Comparison of ENCODE assay signal across 11 mouse cellular contexts in the genomic region with DNA sequence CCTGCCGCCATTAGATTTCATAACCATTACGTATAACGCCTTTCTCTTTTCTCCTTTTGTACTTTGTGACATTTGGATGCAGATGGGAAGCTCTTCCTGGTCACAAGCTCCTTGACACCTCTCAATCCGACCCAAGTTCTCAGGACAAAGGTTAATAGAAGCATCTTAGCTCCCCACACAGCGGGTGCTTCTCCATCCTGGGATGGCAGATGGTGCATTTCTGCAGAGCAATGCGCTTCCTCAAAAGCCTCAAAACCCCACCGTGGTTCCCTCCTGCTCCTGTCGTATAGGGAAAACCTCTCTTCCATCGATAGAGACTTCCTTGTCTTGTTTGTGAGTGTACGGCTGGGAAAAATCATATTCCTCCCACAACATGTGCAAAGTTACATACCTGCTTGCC. TPM values are rescaled to one million over a fixed set of nuclear protein-coding genes. Genes with fewer than 3 reads are reported as not detected.
DNase-seq lines count a peak whose midpoint lies in the region; ATAC-seq and TF ChIP-seq lines count a peak whose summit lies in the region.
"Had no signal": no experiment of that assay in that cellular context is flagged by ENCODE, and none has a peak within 500 bp of the region (broad histone marks: within the 10 kb centered on the region; RNA-seq: fewer than 3 reads in every experiment).

No protein-coding gene starts in this region.

- H3K9me3 ChIP-seq in kidney, embryonic 14.5 days (ENCODE audit: control insufficient read depth, low read length): no peaks in the 10 kb centered on the region
- H3K9me3 ChIP-seq in embryonic facial prominence, embryonic 11.5 days (replicated peaks; ENCODE audit: control insufficient read depth, low read length): no peaks in the 10 kb centered on the region
- H3K9me3 ChIP-seq in hindbrain, postnatal 0 days (ENCODE audit: low read length): no peaks in the 10 kb centered on the region
- no peaks in the 10 kb centered on the region for H3K9me3 ChIP-seq in midbrain, embryonic 16.5 days (replicated peaks; ENCODE audit: control insufficient read depth, low read length, poor library complexity, severe bottlenecking)

- H3K4me2 ChIP-seq in kidney, embryonic 14.5 days (replicated peaks; ENCODE audit: low read depth, low read length): peak overlapping the region; percentile 70
- peak overlapping the region; percentile 30; the same call in 1 of the 2 replicates for H3K4me2 ChIP-seq in embryonic facial prominence, embryonic 11.5 days (ENCODE audit: low read depth, low read length)
- H3K4me2 ChIP-seq in hindbrain, postnatal 0 days (ENCODE audit: low read depth, low read length): peak overlapping the region; percentile 81
- peak overlapping the region; percentile 71 for H3K4me2 ChIP-seq in midbrain, embryonic 16.5 days (ENCODE audit: low read length)

- no peak overlapping the region for H3K27ac ChIP-seq in kidney, embryonic 14.5 days (ENCODE audit: low read depth, low read length)
- H3K27ac ChIP-seq in embryonic facial prominence, embryonic 11.5 days (replicated peaks; ENCODE audit: low read depth, low read length): no peak overlapping the region
- no peak overlapping the region for H3K27ac ChIP-seq in hindbrain, postnatal 0 days
- no peak overlapping the region for H3K27ac ChIP-seq in midbrain, embryonic 16.5 days (ENCODE audit: low read length)

- H3K4me1 ChIP-seq in kidney, embryonic 14.5 days (ENCODE audit: control insufficient read depth, insufficient read depth, low read length): peaks cover 26% of the 10 kb centered on the region
- H3K4me1 ChIP-seq in embryonic facial prominence, embryonic 11.5 days (ENCODE audit: control insufficient read depth, insufficient read depth, low read length): no peaks in the 10 kb centered on the region
- H3K4me1 ChIP-seq in hindbrain, postnatal 0 days (ENCODE audit: insufficient read depth, low read length): peaks cover 15% of the 10 kb centered on the region
- peaks cover 19% of the 10 kb centered on the region for H3K4me1 ChIP-seq in midbrain, embryonic 16.5 days (ENCODE audit: control insufficient read depth, insufficient read depth, low read length)

- no peak for ATAC-seq in kidney, embryonic 14.5 days (ENCODE audit: low FRiP score, low TSS enrichment)
- ATAC-seq in embryonic facial prominence, embryonic 11.5 days (replicated peaks; ENCODE audit: insufficient number of reproducible peaks, low FRiP score, low TSS enrichment, low read depth): no peak
- no peak for ATAC-seq in hindbrain, postnatal 0 days
- ATAC-seq in midbrain, embryonic 16.5 days: no peak
- ATAC-seq in megakaryocyte-erythroid progenitor cell, adult 5-6 weeks (replicated peaks; ENCODE audit: low FRiP score, low TSS enrichment, poor library complexity, severe bottlenecking): no peak

- no peak for TF ChIP-seq CTCF in hindbrain, postnatal 0 days (IDR thresholded peaks at IDR 0.05; ENCODE audit: low read depth)

- peak overlapping the region; percentile 99 for H3K4me3 ChIP-seq in kidney, embryonic 14.5 days (ENCODE audit: low read length)
- H3K4me3 ChIP-seq in embryonic facial prominence, embryonic 11.5 days (ENCODE audit: low read depth, low read length): peak overlapping the region; percentile 96; the same call in 1 of the 2 replicates
- peak overlapping the region; percentile 77; the same call in 1 of the 2 replicates for H3K4me3 ChIP-seq in hindbrain, postnatal 0 days (ENCODE audit: low read length)
- no peak overlapping the region for H3K4me3 ChIP-seq in midbrain, embryonic 16.5 days (ENCODE audit: low read depth, low read length)

- WGBS in kidney, embryonic 14.5 days: 39% methylated on average over 10 of the region's 10 CpGs
- WGBS in embryonic facial prominence, embryonic 11.5 days: 35% methylated on average over 10 of the region's 10 CpGs
- 23% methylated on average over 10 of the region's 10 CpGs for whole genome bisulfite sequencing in hindbrain, postnatal 0 days
- WGBS in midbrain, embryonic 16.5 days: 25% methylated on average over 10 of the region's 10 CpGs

- no peaks in the 10 kb centered on the region for H3K27me3 ChIP-seq in kidney, embryonic 14.5 days (ENCODE audit: control insufficient read depth, insufficient read depth, low read length)
- no peaks in the 10 kb centered on the region for H3K27me3 ChIP-seq in embryonic facial prominence, embryonic 11.5 days (ENCODE audit: control insufficient read depth, insufficient read depth, low read length)
- H3K27me3 ChIP-seq in hindbrain, postnatal 0 days (ENCODE audit: insufficient read depth, low read length): no peaks in the 10 kb centered on the region
- H3K27me3 ChIP-seq in midbrain, embryonic 16.5 days (ENCODE audit: control insufficient read depth, insufficient read depth, low read depth, low read length): no peaks in the 10 kb centered on the region

- peaks cover 1% of the 10 kb centered on the region for H3K36me3 ChIP-seq in kidney, embryonic 14.5 days (ENCODE audit: control insufficient read depth, insufficient read depth, low read length)
- no peaks in the 10 kb centered on the region for H3K36me3 ChIP-seq in embryonic facial prominence, embryonic 11.5 days (replicated peaks; ENCODE audit: control insufficient read depth, insufficient read depth, low read depth, low read length)
- no peaks in the 10 kb centered on the region for H3K36me3 ChIP-seq in hindbrain, postnatal 0 days (ENCODE audit: insufficient read depth, low read length)
- H3K36me3 ChIP-seq in midbrain, embryonic 16.5 days (ENCODE audit: control insufficient read depth, insufficient read depth, low read length): no peaks in the 10 kb centered on the region; the same call in 1 of the 2 replicates

- no peak for DNase-seq in kidney, adult 8-10 months
- DNase-seq in embryonic facial prominence, embryonic 11.5 days (ENCODE audit: low spot score): no peak
- DNase-seq in hindbrain, postnatal 0 days (ENCODE audit: low spot score): no peak
- no peak for DNase-seq in urinary bladder, postnatal 25 days (ENCODE audit: low spot score)
- DNase-seq in gastrocnemius, adult 18-20 months (ENCODE audit: low spot score): no peak
- DNase-seq: embryo, embryonic 11 days had no signal

- H3K9ac ChIP-seq in kidney, embryonic 14.5 days (ENCODE audit: low read depth, low read length): peak overlapping the region; percentile 97; the same call in 1 of the 2 replicates
- H3K9ac ChIP-seq in embryonic facial prominence, embryonic 11.5 days (replicated peaks; ENCODE audit: low read length): no peak overlapping the region
- 0 out of 2 replicates have a peak overlapping the region, but pooled peaks have one; percentile 3 for H3K9ac ChIP-seq in hindbrain, postnatal 0 days (replicated peaks; ENCODE audit: low read length)
- 0 out of 2 replicates have a peak overlapping the region, but pooled peaks have one; percentile 17 for H3K9ac ChIP-seq in midbrain, embryonic 16.5 days (ENCODE audit: low read depth, low read length)

RNA-seq across cellular contexts. Expression of a gene that starts 1.8 kb away (rescaled TPM):
- polyA plus RNA-seq in kidney, embryonic 14.5 days (2014; fragmentation: Nextera tagmentation; extraction: Ambion mirVana): 66.0 and 86.2 TPM in 2 replicates
- polyA plus RNA-seq in embryonic facial prominence, embryonic 11.5 days (2014; fragmentation: Nextera tagmentation; extraction: Ambion mirVana): 95.2 and 107 TPM in 2 replicates
- total RNA-seq in hindbrain, postnatal 0 days (2014; rRNA removed): 73.7 and 74.1 TPM in 2 replicates
- polyA plus RNA-seq in hindbrain, postnatal 0 days (2015; fragmentation: Nextera tagmentation; extraction: Ambion mirVana): 117 and 124 TPM in 2 replicates
- polyA plus RNA-seq in midbrain, embryonic 16.5 days (2015; fragmentation: Nextera tagmentation; extraction: Ambion mirVana): 103 and 117 TPM in 2 replicates
- total RNA-seq in gastrocnemius, adult 18-20 months (2021): 10 to 100 TPM; 33.8 to 35.5 TPM
- 63.8 and 87.8 TPM in 2 replicates for total RNA-seq in megakaryocyte-erythroid progenitor cell, adult 5-6 weeks (2014; fragmentation: Nextera tagmentation)
- 70.9 and 73.3 TPM in 2 replicates for total RNA-seq in megakaryocyte-erythroid progenitor cell, adult 5-6 weeks (2017)

RNA-seq across cellular contexts. Expression of a gene that starts 1.9 kb away (rescaled TPM):
- polyA plus RNA-seq in kidney, embryonic 14.5 days (2014; fragmentation: Nextera tagmentation; extraction: Ambion mirVana): 77.1 and 97.6 TPM in 2 replicates
- 71.4 and 74.0 TPM in 2 replicates for polyA plus RNA-seq in embryonic facial prominence, embryonic 11.5 days (2014; fragmentation: Nextera tagmentation; extraction: Ambion mirVana)
- total RNA-seq in hindbrain, postnatal 0 days (2014; rRNA removed): 7.6 and 8.2 TPM in 2 replicates
- 13.3 and 15.8 TPM in 2 replicates for polyA plus RNA-seq in hindbrain, postnatal 0 days (2015; fragmentation: Nextera tagmentation; extraction: Ambion mirVana)
- polyA plus RNA-seq in midbrain, embryonic 16.5 days (2015; fragmentation: Nextera tagmentation; extraction: Ambion mirVana): 9.3 and 11.8 TPM in 2 replicates
- under 1 TPM; 0.84 to 0.95 TPM for total RNA-seq in gastrocnemius, adult 18-20 months (2021)
- total RNA-seq in megakaryocyte-erythroid progenitor cell, adult 5-6 weeks (2014; fragmentation: Nextera tagmentation): 80.4 and 93.7 TPM in 2 replicates
- 82.5 and 90.6 TPM in 2 replicates for total RNA-seq in megakaryocyte-erythroid progenitor cell, adult 5-6 weeks (2017)

RNA-seq across cellular contexts. Expression of a gene that starts 50.0 kb away (rescaled TPM):
- polyA plus RNA-seq in kidney, embryonic 14.5 days (2014; fragmentation: Nextera tagmentation; extraction: Ambion mirVana): 2.6 and 2.9 TPM in 2 replicates
- 2.5 TPM in 1 of 2 replicates, not detected in the other for polyA plus RNA-seq in embryonic facial prominence, embryonic 11.5 days (2014; fragmentation: Nextera tagmentation; extraction: Ambion mirVana)
- total RNA-seq in hindbrain, postnatal 0 days (2014; rRNA removed): not detected in 2 replicates
- not detected in 2 replicates for polyA plus RNA-seq in hindbrain, postnatal 0 days (2015; fragmentation: Nextera tagmentation; extraction: Ambion mirVana)
- polyA plus RNA-seq in midbrain, embryonic 16.5 days (2015; fragmentation: Nextera tagmentation; extraction: Ambion mirVana): 0.63 TPM in 1 of 2 replicates, not detected in the other
- 1 to 10 TPM; 1.3 to 1.8 TPM for total RNA-seq in gastrocnemius, adult 18-20 months (2021)
- total RNA-seq in megakaryocyte-erythroid progenitor cell, adult 5-6 weeks (2014; fragmentation: Nextera tagmentation): 37.5 and 41.1 TPM in 2 replicates
- 8.1 and 34.3 TPM in 2 replicates for total RNA-seq in megakaryocyte-erythroid progenitor cell, adult 5-6 weeks (2017)
- polyA plus RNA-seq: liver, adult 2 months; testis, adult 2 months had no signal

RNA-seq across cellular contexts. Expression of a gene that starts 55.1 kb away (rescaled TPM):
- 24.1 and 24.9 TPM in 2 replicates for polyA plus RNA-seq in kidney, embryonic 14.5 days (2014; fragmentation: Nextera tagmentation; extraction: Ambion mirVana)
- polyA plus RNA-seq in embryonic facial prominence, embryonic 11.5 days (2014; fragmentation: Nextera tagmentation; extraction: Ambion mirVana): 26.8 and 28.1 TPM in 2 replicates
- total RNA-seq in hindbrain, postnatal 0 days (2014; rRNA removed): 10.1 and 17.0 TPM in 2 replicates
- 13.4 and 15.0 TPM in 2 replicates for polyA plus RNA-seq in hindbrain, postnatal 0 days (2015; fragmentation: Nextera tagmentation; extraction: Ambion mirVana)
- 17.2 and 19.3 TPM in 2 replicates for polyA plus RNA-seq in midbrain, embryonic 16.5 days (2015; fragmentation: Nextera tagmentation; extraction: Ambion mirVana)
- total RNA-seq in gastrocnemius, adult 18-20 months (2021): 1 to 10 TPM; 8.3 to 9.0 TPM
- total RNA-seq in megakaryocyte-erythroid progenitor cell, adult 5-6 weeks (2014; fragmentation: Nextera tagmentation): 22.5 and 26.2 TPM in 2 replicates
- 41.6 and 57.4 TPM in 2 replicates for total RNA-seq in megakaryocyte-erythroid progenitor cell, adult 5-6 weeks (2017)

RNA-seq across cellular contexts. Expression of a gene that starts 55.5 kb away (rescaled TPM):
- polyA plus RNA-seq in kidney, embryonic 14.5 days (2014; fragmentation: Nextera tagmentation; extraction: Ambion mirVana): 28.7 and 46.5 TPM in 2 replicates
- polyA plus RNA-seq in embryonic facial prominence, embryonic 11.5 days (2014; fragmentation: Nextera tagmentation; extraction: Ambion mirVana): 54.1 and 56.4 TPM in 2 replicates
- 13.5 and 16.3 TPM in 2 replicates for total RNA-seq in hindbrain, postnatal 0 days (2014; rRNA removed)
- polyA plus RNA-seq in hindbrain, postnatal 0 days (2015; fragmentation: Nextera tagmentation; extraction: Ambion mirVana): 25.7 and 26.1 TPM in 2 replicates
- polyA plus RNA-seq in midbrain, embryonic 16.5 days (2015; fragmentation: Nextera tagmentation; extraction: Ambion mirVana): 22.6 and 26.9 TPM in 2 replicates
- total RNA-seq in gastrocnemius, adult 18-20 months (2021): 10 to 100 TPM; 10.1 to 11.6 TPM
- 62.6 and 63.2 TPM in 2 replicates for total RNA-seq in megakaryocyte-erythroid progenitor cell, adult 5-6 weeks (2014; fragmentation: Nextera tagmentation)
- 63.8 and 121 TPM in 2 replicates for total RNA-seq in megakaryocyte-erythroid progenitor cell, adult 5-6 weeks (2017)

Comparison
In these comparisons a context has a peak if more than half of its experiments do, and no peak if none do; other contexts are left out.
1. H3K4me2 ChIP-seq: peak in every context shown above with its lines; median percentile 81 in hindbrain, postnatal 0 days; 71 in midbrain, embryonic 16.5 days; 70 in kidney, embryonic 14.5 days; 30 in embryonic facial prominence, embryonic 11.5 days.